Mouse (Mus musculus) hindlimb bud, embryonic 11.5 days (tissue): ENCODE data around the gene Ppip5k2.

Source experiments
- DNase-seq: peaks from one replicate; pipeline ENCODE4 v3.0.0-alpha.2; 2012; ENCODE audit warnings: low read depth, low spot score; ENCODE audit errors: extremely low spot score

Ppip5k2 gene

GRCm38 (mm10) chr1:97662324-97662723, 107.9 kb downstream of the Ppip5k2 start:
- no peak for DNase-seq

- no peak for DNase-seq
These were observed 108.6 kb downstream of the Ppip5k2 start, which contains the start of gene D1Ertd622e for GRCm38 (mm10) chr1:97661406-97662241. TSS of gene D1Ertd622e (minus strand) at chr1:97662074.

GRCm38 (mm10) chr1:97660687-97661405, 109.4 kb downstream of the Ppip5k2 start:
- no peak for DNase-seq

GRCm38 (mm10) chr1:97659405-97659804, 110.8 kb downstream of the Ppip5k2 start:
- no peak for DNase-seq

- DNase-seq = no peak
These were observed 112.4 kb downstream of the Ppip5k2 start for GRCm38 (mm10) chr1:97657786-97658185.

GRCm38 (mm10) chr1:97657201-97657600, 113.0 kb downstream of the Ppip5k2 start:
- no peak for DNase-seq
